Mouse (Mus musculus) right cerebral cortex, postnatal 4 days (tissue): ENCODE data around the gene Psmg1.
"Not testable (repeated sequence)": the region's sequence is repeated elsewhere in the genome, so short reads cannot be mapped to it uniquely, and the experiment has no call there.

Source experiments
- DNase-seq: peaks from one replicate; pipeline ENCODE4 v3.0.0-alpha.2; 2022

Gene Psmg1

GRCm38 (mm10) chr16:95990462-95991121 lies at the start of gene Psmg1:
Psmg1 (minus strand) TSS chr16:95990960.
- DNase-seq = peak; percentile 100

GRCm38 (mm10) chr16:96039538-96039937 lies 48.8 kb upstream of the Psmg1 start:
- no peak for DNase-seq

GRCm38 (mm10) chr16:96034473-96034872 lies 43.7 kb upstream of the Psmg1 start:
- no peak for DNase-seq

- DNase-seq = no peak
Measured at GRCm38 (mm10) chr16:96032368-96033043, 41.7 kb upstream of the Psmg1 start.

- no peak for DNase-seq
Measured at GRCm38 (mm10) chr16:96030476-96031102, 39.8 kb upstream of the Psmg1 start.

- no peak for DNase-seq
Measured at GRCm38 (mm10) chr16:96026256-96026655, 35.5 kb upstream of the Psmg1 start.

GRCm38 (mm10) chr16:96025244-96025643 lies 34.5 kb upstream of the Psmg1 start:
- no peak for DNase-seq

GRCm38 (mm10) chr16:96021045-96021444 lies 30.3 kb upstream of the Psmg1 start:
- no peak for DNase-seq

- not testable (repeated sequence) for DNase-seq
Measured at GRCm38 (mm10) chr16:96009124-96009523, 18.4 kb upstream of the Psmg1 start.

- not testable (repeated sequence) for DNase-seq
Measured at GRCm38 (mm10) chr16:96004278-96004677, 13.5 kb upstream of the Psmg1 start.

- no peak for DNase-seq
Measured at GRCm38 (mm10) chr16:95999291-95999690, 8.5 kb upstream of the Psmg1 start.

GRCm38 (mm10) chr16:95996156-95996555 lies 5.4 kb upstream of the Psmg1 start:
- DNase-seq = no peak

- DNase-seq = not testable (repeated sequence)
Measured at GRCm38 (mm10) chr16:95994576-95994975, 3.8 kb upstream of the Psmg1 start.

- DNase-seq = no peak
Measured at GRCm38 (mm10) chr16:95992596-95992995, 1.8 kb upstream of the Psmg1 start.

- DNase-seq = no peak
Measured at GRCm38 (mm10) chr16:95991122-95991900, 551 bp upstream of the Psmg1 start.

- no peak for DNase-seq
Measured at GRCm38 (mm10) chr16:95984911-95985310, 5.8 kb downstream of the Psmg1 start.

GRCm38 (mm10) chr16:95983601-95984000 lies 7.2 kb downstream of the Psmg1 start:
- no peak for DNase-seq

GRCm38 (mm10) chr16:95970841-95971240 lies 19.9 kb downstream of the Psmg1 start:
- no peak for DNase-seq

- DNase-seq = no peak
Measured at GRCm38 (mm10) chr16:95967455-95967854, 23.3 kb downstream of the Psmg1 start.

GRCm38 (mm10) chr16:95964427-95965023 lies 26.2 kb downstream of the Psmg1 start:
- DNase-seq = peak; percentile 54

GRCm38 (mm10) chr16:95961484-95961883 lies 29.3 kb downstream of the Psmg1 start:
- DNase-seq = not testable (repeated sequence)

- DNase-seq = not testable (repeated sequence)
Measured at GRCm38 (mm10) chr16:95960689-95961088, 30.1 kb downstream of the Psmg1 start.

- DNase-seq = no peak
Measured at GRCm38 (mm10) chr16:95958080-95958479, 32.7 kb downstream of the Psmg1 start.
